Mouse (Mus musculus): ENCODE data around the gene Gm28041. TPM values are rescaled to one million over a fixed set of nuclear protein-coding genes. Genes with fewer than 3 reads are reported as not detected.

Gm28041 gene
- polyA plus RNA-seq, 1 experiment, result 0.45 TPM

Other genes starting within 250 kb of the Gm28041 start
- 6.4 and 7.4 TPM in 2 replicates for gene Rsl1, start 202.6 kb downstream of the Gm28041 start, polyA plus RNA-seq (2012; rRNA removed)
- 2.0 TPM in 2 replicates for gene Zfp455, start 181.2 kb downstream of the Gm28041 start, polyA plus RNA-seq (2012; rRNA removed)
- gene Zfp458, start 97.3 kb downstream of the Gm28041 start, polyA plus RNA-seq (2012; rRNA removed), result 2.0 and 2.4 TPM in 2 replicates
- gene Zfp457, start 69.2 kb downstream of the Gm28041 start, polyA plus RNA-seq (2012; rRNA removed), result 1.8 and 2.4 TPM in 2 replicates
- 5.4 and 5.5 TPM in 2 replicates for gene Zfp595, start 43.2 kb downstream of the Gm28041 start, polyA plus RNA-seq (2012; rRNA removed)
- 0.43 and 0.47 TPM in 2 replicates for gene Gm28044, start 15.2 kb downstream of the Gm28041 start, polyA plus RNA-seq (2012; rRNA removed)
- gene Zfp953, start 15.1 kb downstream of the Gm28041 start, polyA plus RNA-seq (2012; rRNA removed), result 1.5 and 1.7 TPM in 2 replicates
- 0.73 and 1.0 TPM in 2 replicates for gene Zfp456, start 77 bp upstream of the Gm28041 start, polyA plus RNA-seq (2012; rRNA removed)
- 7.6 and 8.3 TPM in 2 replicates for gene Zfp429, start 24.1 kb upstream of the Gm28041 start, polyA plus RNA-seq (2012; rRNA removed)
- gene Zfp459, start 45.7 kb upstream of the Gm28041 start, polyA plus RNA-seq (2012; rRNA removed), result 2.5 and 2.6 TPM in 2 replicates
- 7.0 TPM in 2 replicates for gene Zfp874a, start 75.9 kb upstream of the Gm28041 start, polyA plus RNA-seq (2012; rRNA removed)
- gene Zfp874b, start 108.5 kb upstream of the Gm28041 start, polyA plus RNA-seq (2012; rRNA removed), result 7.3 and 8.7 TPM in 2 replicates
- 6.5 and 6.9 TPM in 2 replicates for gene Zfp58, start 124.8 kb upstream of the Gm28041 start, polyA plus RNA-seq (2012; rRNA removed)
- 0.08 TPM in 1 of 2 replicates, not detected in the other for gene Gm26965, start 150.4 kb upstream of the Gm28041 start, polyA plus RNA-seq (2012; rRNA removed)
- gene Zfp87, start 150.4 kb upstream of the Gm28041 start, polyA plus RNA-seq (2012; rRNA removed), result 20.8 and 23.6 TPM in 2 replicates
- 4.9 TPM in 2 replicates for gene Zfp748, start 178.1 kb upstream of the Gm28041 start, polyA plus RNA-seq (2012; rRNA removed)
- gene Zfp729b, start 234.0 kb upstream of the Gm28041 start, polyA plus RNA-seq (2012; rRNA removed), result 3.9 and 4.4 TPM in 2 replicates